Mouse (Mus musculus): Measurements from ENCODE around the gene Gabrr2. TPM values are rescaled to one million over a fixed set of nuclear protein-coding genes. Genes with fewer than 3 reads are reported as not detected.
"Not testable (repeated sequence)": the region's sequence is repeated elsewhere in the genome, so short reads cannot be mapped to it uniquely, and the experiment has no call there.

Gabrr2 gene
- polyA plus RNA-seq, 1 experiment from 2014 or later = not detected

GRCm38 (mm10) chr4:33110845-33111244, 48.0 kb downstream of the Gabrr2 start:
- Histone ChIP-seq H3K4me2 (no peak overlapping the region), H3K27ac (replicated peaks) (no peak overlapping the region), H3K27me3 (no peaks in the 10 kb centered on the region), H3K36me3 (replicated peaks) (no peaks in the 10 kb centered on the region), H3K9me3 (replicated peaks) (no peaks in the 10 kb centered on the region), H3K4me3 (replicated peaks) (no peak overlapping the region), H3K4me1 (replicated peaks) (peaks cover 11% of the 10 kb centered on the region), H3K9ac (no peak overlapping the region)
- no peak for ATAC-seq (ENCODE audit: insufficient read depth)
- 63% methylated on average over 7 of the region's 7 CpGs for WGBS (ENCODE audit: insufficient replicate concordance)

- no peak overlapping the region for H3K27ac ChIP-seq (replicated peaks)
- 62% methylated on average over 9 of the region's 9 CpGs for WGBS (ENCODE audit: insufficient replicate concordance)
- no peaks in the 10 kb centered on the region for H3K36me3 ChIP-seq (replicated peaks)
- H3K4me3 ChIP-seq (replicated peaks) = no peak overlapping the region
- no peaks in the 10 kb centered on the region for H3K9me3 ChIP-seq (replicated peaks)
- no peak overlapping the region for H3K4me2 ChIP-seq
- no peak for ATAC-seq (ENCODE audit: insufficient read depth)
- H3K4me1 ChIP-seq (replicated peaks) = peaks cover 11% of the 10 kb centered on the region
- H3K9ac ChIP-seq = no peak overlapping the region
- no peaks in the 10 kb centered on the region for H3K27me3 ChIP-seq
Measured at GRCm38 (mm10) chr4:33111358-33111757, 48.6 kb downstream of the Gabrr2 start.

- not testable (repeated sequence) for H3K4me3 ChIP-seq (replicated peaks); ATAC-seq (ENCODE audit: insufficient read depth); H3K4me2 ChIP-seq; H3K9ac ChIP-seq; H3K27ac ChIP-seq (replicated peaks); H3K36me3 ChIP-seq (replicated peaks); H3K27me3 ChIP-seq; H3K9me3 ChIP-seq (replicated peaks)
- peaks cover 11% of the 10 kb centered on the region for H3K4me1 ChIP-seq (replicated peaks)
- 73% methylated on average over 14 of the region's 14 CpGs for WGBS (ENCODE audit: insufficient replicate concordance)
Measured at GRCm38 (mm10) chr4:33112866-33113265, 50.1 kb downstream of the Gabrr2 start.

GRCm38 (mm10) chr4:33119118-33119517, 56.3 kb downstream of the Gabrr2 start:
- not testable (repeated sequence) for H3K4me2 ChIP-seq; ATAC-seq (ENCODE audit: insufficient read depth); H3K36me3 ChIP-seq (replicated peaks); H3K4me3 ChIP-seq (replicated peaks); H3K27me3 ChIP-seq; H3K4me1 ChIP-seq (replicated peaks); H3K27ac ChIP-seq (replicated peaks); H3K9ac ChIP-seq; H3K9me3 ChIP-seq (replicated peaks)
- 5% methylated on average over 3 of the region's 3 CpGs for WGBS (ENCODE audit: insufficient replicate concordance)

GRCm38 (mm10) chr4:33124493-33124892, 61.7 kb downstream of the Gabrr2 start:
- Histone ChIP-seq H3K27ac (replicated peaks) (no peak overlapping the region), H3K4me1 (replicated peaks) (no peaks in the 10 kb centered on the region), H3K27me3 (no peaks in the 10 kb centered on the region), H3K4me3 (replicated peaks) (no peak overlapping the region), H3K9me3 (replicated peaks) (no peaks in the 10 kb centered on the region), H3K36me3 (replicated peaks) (no peaks in the 10 kb centered on the region), H3K9ac (no peak overlapping the region), H3K4me2 (no peak overlapping the region)
- WGBS (ENCODE audit: insufficient replicate concordance) = 57% methylated on average over 6 of the region's 6 CpGs
- no peak for ATAC-seq (ENCODE audit: insufficient read depth)

- Histone ChIP-seq H3K4me3 (replicated peaks) (no peak overlapping the region), H3K9ac (no peak overlapping the region), H3K4me2 (no peak overlapping the region), H3K27me3 (no peaks in the 10 kb centered on the region), H3K36me3 (replicated peaks) (no peaks in the 10 kb centered on the region), H3K4me1 (replicated peaks) (no peaks in the 10 kb centered on the region), H3K9me3 (replicated peaks) (no peaks in the 10 kb centered on the region), H3K27ac (replicated peaks) (no peak overlapping the region)
- 54% methylated on average over 10 of the region's 10 CpGs for WGBS (ENCODE audit: insufficient replicate concordance)
- no peak for ATAC-seq (ENCODE audit: insufficient read depth)
Measured at GRCm38 (mm10) chr4:33125409-33126084, 62.7 kb downstream of the Gabrr2 start.

- no peaks in the 10 kb centered on the region for H3K9me3 ChIP-seq (replicated peaks)
- H3K4me3 ChIP-seq (replicated peaks) = no peak within 1 kb of the TSS
- no peaks in the 10 kb centered on the region for H3K4me1 ChIP-seq (replicated peaks)
- no peak for ATAC-seq (ENCODE audit: insufficient read depth)
- H3K9ac ChIP-seq = no peak within 1 kb of the TSS
- H3K27me3 ChIP-seq = no peaks in the 10 kb centered on the region
- WGBS (ENCODE audit: insufficient replicate concordance) = 60% methylated on average over 11 of the region's 11 CpGs
- no peak within 1 kb of the TSS for H3K27ac ChIP-seq (replicated peaks)
- no peaks in the 10 kb centered on the region for H3K36me3 ChIP-seq (replicated peaks)
- no peak within 1 kb of the TSS for H3K4me2 ChIP-seq
Measured at GRCm38 (mm10) chr4:33132221-33132620, 69.4 kb downstream of the Gabrr2 start, which contains the start of gene Gabrr1. Gene Gabrr1 (plus strand): TSS chr4:33132521.

Other genes with a start within 250 kb of the Gabrr2 start
- 0.60 and 0.67 TPM in 2 replicates for gene Ankrd6, start 112.2 kb upstream of the Gabrr2 start, polyA plus RNA-seq (2015; fragmentation: Nextera tagmentation; extraction: Ambion mirVana)
- gene Rragd, start 80.0 kb upstream of the Gabrr2 start, polyA plus RNA-seq (2015; fragmentation: Nextera tagmentation; extraction: Ambion mirVana) = 1.9 and 2.3 TPM in 2 replicates
- 25.0 and 30.2 TPM in 2 replicates for gene Ube2j1, start 31.6 kb upstream of the Gabrr2 start, polyA plus RNA-seq (2015; fragmentation: Nextera tagmentation; extraction: Ambion mirVana)
- not detected in 2 replicates for gene Gabrr1, start 69.5 kb downstream of the Gabrr2 start, polyA plus RNA-seq (2015; fragmentation: Nextera tagmentation; extraction: Ambion mirVana)
- 0.09 and 0.31 TPM in 2 replicates for gene Pm20d2, start 126.7 kb downstream of the Gabrr2 start, polyA plus RNA-seq (2015; fragmentation: Nextera tagmentation; extraction: Ambion mirVana)
- 0.07 and 0.13 TPM in 2 replicates for gene Srsf12, start 146.0 kb downstream of the Gabrr2 start, polyA plus RNA-seq (2015; fragmentation: Nextera tagmentation; extraction: Ambion mirVana)
- 46.9 and 52.0 TPM in 2 replicates for gene Pnrc1, start 227.2 kb downstream of the Gabrr2 start, polyA plus RNA-seq (2015; fragmentation: Nextera tagmentation; extraction: Ambion mirVana)
- gene Rngtt, start 247.3 kb downstream of the Gabrr2 start, polyA plus RNA-seq (2015; fragmentation: Nextera tagmentation; extraction: Ambion mirVana) = 13.2 and 14.5 TPM in 2 replicates

Data from liver, embryonic 15.5 days (tissue).